Mouse (Mus musculus): ENCODE results near the gene AI467606.

GRCm38 (mm10) chr7:127133125-127133524, 42.0 kb downstream of the AI467606 start:
- TF ChIP-seq EP300 (IDR thresholded peaks at IDR 0.05; ENCODE audit: insufficient read depth, low read depth, low read length) (no peak), CTCF (IDR thresholded peaks at IDR 0.05; ENCODE audit: low read depth, low read length) (no peak)

Data from ES-Bruce4 (cell line).